Mouse (Mus musculus) midbrain, embryonic 15.5 days (tissue): ENCODE measurements around the gene Nup85. TPM values are rescaled to one million over a fixed set of nuclear protein-coding genes. Genes with fewer than 3 reads are reported as not detected.

Experiments
- ATAC-seq: fragments of 200-750 bp; cut with Nextera tagmentation; replicated peaks from 2 replicates; pipeline ENCODE4 v1.8.0; 2017; ENCODE audit warnings: moderate TSS enrichment
- H3K27ac ChIP-seq: fragments of 300-500 bp; sonication (generic); 2 replicates; pipeline ENCODE4 v1.5.1; 2015; ENCODE audit warnings: mild to moderate bottlenecking, inconsistent platforms
- H3K27me3 ChIP-seq: fragments of 300-500 bp; sonication (generic); replicated peaks from 2 replicates; pipeline ENCODE4 v1.6.1; 2015; ENCODE audit warnings: inconsistent platforms
- H3K36me3 ChIP-seq: fragments of 300-500 bp; sonication (generic); replicated peaks from 2 replicates; pipeline ENCODE4 v1.6.1; 2015; ENCODE audit warnings: inconsistent platforms
- H3K4me1 ChIP-seq: fragments of 300-500 bp; sonication (generic); 2 replicates; pipeline ENCODE4 v1.6.1; 2015; ENCODE audit warnings: inconsistent platforms
- H3K4me2 ChIP-seq: fragments of 300-500 bp; sonication (generic); 2 replicates; pipeline ENCODE4 v1.6.1; 2015; ENCODE audit warnings: inconsistent platforms, mild to moderate bottlenecking, moderate library complexity
- H3K4me3 ChIP-seq: fragments of 300-500 bp; sonication (generic); 2 replicates; pipeline ENCODE4 v1.5.1; 2015; ENCODE audit warnings: mild to moderate bottlenecking, inconsistent platforms
- H3K9ac ChIP-seq: fragments of 300-500 bp; sonication (generic); 2 replicates; pipeline ENCODE4 v1.6.1; 2015; ENCODE audit warnings: mild to moderate bottlenecking, inconsistent platforms
- H3K9me3 ChIP-seq: fragments of 300-500 bp; sonication (generic); 2 replicates; pipeline ENCODE4 v1.6.1; 2016; ENCODE audit warnings: inconsistent platforms
- WGBS: fragments of 180-500 bp; shearing (Covaris S2); methylation state at CpG from one replicate; pipeline ENCODE4 v1.1.7; 2015; ENCODE audit warnings: mixed read lengths; 5-methylcytosine and 5-hydroxymethylcytosine counted together
- polyA plus RNA-seq: library from polyadenylated mRNA; unstranded; fragments of >200 nt; fragmentation: Nextera tagmentation; extraction: Ambion mirVana; gene quantifications from 2 replicates; pipeline ENCODE4 v1.2.1, GENCODE M21; 2015

Gene Nup85
- polyA plus RNA-seq, 1 experiment from 2014 or later, result 118 TPM

- no peaks in the 10 kb centered on the region for H3K27me3 ChIP-seq
- peak within 1 kb of the TSS; percentile 73 for H3K4me2 ChIP-seq
- peaks cover 24% of the 10 kb centered on the region for H3K4me1 ChIP-seq
- H3K4me3 ChIP-seq, result peak within 1 kb of the TSS; percentile 97
- peaks cover 3% of the 10 kb centered on the region; the same call in 1 of the 2 replicates for H3K36me3 ChIP-seq
- peak within 1 kb of the TSS; percentile 100 for H3K27ac ChIP-seq
- peak; percentile 90 for ATAC-seq
- no peaks in the 10 kb centered on the region for H3K9me3 ChIP-seq
- WGBS, result under 1% methylated on average over 63 of the region's 70 CpGs
- peak within 1 kb of the TSS; percentile 95 for H3K9ac ChIP-seq
These were observed 28.1 kb upstream of the Nup85 start, which contains the start of gene Sumo2 for GRCm38 (mm10) chr11:115536038-115536681. Gene Sumo2, minus strand, starts transcription at chr11:115536276.

GRCm38 (mm10) chr11:115536856-115537568 lies 27.2 kb upstream of the Nup85 start:
- Histone ChIP-seq H3K27ac (peak overlapping the region; percentile 100), H3K4me3 (peak overlapping the region; percentile 97), H3K4me1 (peaks cover 24% of the 10 kb centered on the region), H3K36me3 (peaks cover under 1% of the 10 kb centered on the region; the same call in 1 of the 2 replicates), H3K9ac (no peak overlapping the region), H3K27me3 (no peaks in the 10 kb centered on the region), H3K4me2 (peak overlapping the region; percentile 73), H3K9me3 (no peaks in the 10 kb centered on the region)
- ATAC-seq, result 0 out of 2 replicates have a peak, but pooled peaks have one; percentile 19
- 79% methylated on average over 10 of the region's 10 CpGs for WGBS

- no peak overlapping the region for H3K4me3 ChIP-seq
- H3K9ac ChIP-seq, result no peak overlapping the region
- no peak overlapping the region for H3K27ac ChIP-seq
- ATAC-seq, result no peak
- WGBS, result 54% methylated on average over 2 of the region's 2 CpGs
- no peaks in the 10 kb centered on the region; the same call in 1 of the 2 replicates for H3K36me3 ChIP-seq
- H3K9me3 ChIP-seq, result no peaks in the 10 kb centered on the region
- H3K4me1 ChIP-seq, result peaks cover 24% of the 10 kb centered on the region
- H3K4me2 ChIP-seq, result no peak overlapping the region
- H3K27me3 ChIP-seq, result no peaks in the 10 kb centered on the region
These were observed 26.2 kb upstream of the Nup85 start for GRCm38 (mm10) chr11:115538045-115538444.

- no peak overlapping the region for H3K9ac ChIP-seq
- H3K27ac ChIP-seq, result no peak overlapping the region
- 86% methylated on average over 4 of the region's 4 CpGs for WGBS
- no peaks in the 10 kb centered on the region for H3K4me1 ChIP-seq
- H3K4me3 ChIP-seq, result no peak overlapping the region
- H3K27me3 ChIP-seq, result no peaks in the 10 kb centered on the region; the same call in 1 of the 2 replicates
- H3K9me3 ChIP-seq, result no peaks in the 10 kb centered on the region
- no peaks in the 10 kb centered on the region for H3K36me3 ChIP-seq
- H3K4me2 ChIP-seq, result no peak overlapping the region
- ATAC-seq, result no peak
These were observed 20.7 kb upstream of the Nup85 start for GRCm38 (mm10) chr11:115543571-115543970.

- Histone ChIP-seq H3K9ac (no peak overlapping the region), H3K9me3 (no peaks in the 10 kb centered on the region), H3K36me3 (no peaks in the 10 kb centered on the region), H3K27ac (no peak overlapping the region), H3K4me1 (no peaks in the 10 kb centered on the region), H3K4me2 (no peak overlapping the region), H3K4me3 (no peak overlapping the region), H3K27me3 (no peaks in the 10 kb centered on the region)
- no peak for ATAC-seq
- WGBS, result 57% methylated on average over 4 of the region's 4 CpGs
These were observed 11.5 kb upstream of the Nup85 start for GRCm38 (mm10) chr11:115552783-115553182.

- H3K4me2 ChIP-seq, result no peak overlapping the region
- H3K9ac ChIP-seq, result no peak overlapping the region
- H3K4me3 ChIP-seq, result no peak overlapping the region
- no peaks in the 10 kb centered on the region for H3K36me3 ChIP-seq
- no peak for ATAC-seq
- H3K27me3 ChIP-seq, result no peaks in the 10 kb centered on the region
- WGBS, result 83% methylated on average over 17 of the region's 17 CpGs
- no peaks in the 10 kb centered on the region for H3K4me1 ChIP-seq
- H3K27ac ChIP-seq, result no peak overlapping the region
- H3K9me3 ChIP-seq, result no peaks in the 10 kb centered on the region
These were observed 8.5 kb upstream of the Nup85 start for GRCm38 (mm10) chr11:115555717-115556116.

GRCm38 (mm10) chr11:115563406-115563805 lies 828 bp upstream of the Nup85 start:
- Histone ChIP-seq H3K9me3 (no peaks in the 10 kb centered on the region), H3K36me3 (peaks cover 11% of the 10 kb centered on the region; the same call in 1 of the 2 replicates), H3K9ac (peak overlapping the region; percentile 67), H3K4me2 (peak overlapping the region; percentile 79), H3K4me1 (peaks cover 17% of the 10 kb centered on the region), H3K4me3 (peak overlapping the region; percentile 91), H3K27ac (peak overlapping the region; percentile 84; the same call in 1 of the 2 replicates), H3K27me3 (no peaks in the 10 kb centered on the region)
- no peak for ATAC-seq
- 47% methylated on average over 4 of the region's 4 CpGs for WGBS

GRCm38 (mm10) chr11:115564961-115565360 lies 727 bp downstream of the Nup85 start:
- peak overlapping the region; percentile 67 for H3K9ac ChIP-seq
- 21% methylated on average over 7 of the region's 7 CpGs for WGBS
- H3K36me3 ChIP-seq, result peaks cover 26% of the 10 kb centered on the region; the same call in 1 of the 2 replicates
- peaks cover 17% of the 10 kb centered on the region for H3K4me1 ChIP-seq
- H3K27ac ChIP-seq, result no peak overlapping the region
- H3K4me2 ChIP-seq, result peak overlapping the region; percentile 79
- peak overlapping the region; percentile 91 for H3K4me3 ChIP-seq
- H3K9me3 ChIP-seq, result no peaks in the 10 kb centered on the region
- ATAC-seq, result no peak
- no peaks in the 10 kb centered on the region for H3K27me3 ChIP-seq

- Histone ChIP-seq H3K27me3 (no peaks in the 10 kb centered on the region), H3K4me3 (no peak overlapping the region), H3K4me2 (no peak overlapping the region), H3K36me3 (peaks cover 35% of the 10 kb centered on the region), H3K27ac (no peak overlapping the region), H3K4me1 (no peaks in the 10 kb centered on the region), H3K9me3 (no peaks in the 10 kb centered on the region), H3K9ac (no peak overlapping the region)
- no peak for ATAC-seq
These were observed 14.8 kb downstream of the Nup85 start for GRCm38 (mm10) chr11:115579080-115579479.

GRCm38 (mm10) chr11:115582913-115583606 lies 18.8 kb downstream of the Nup85 start:
- 84% methylated on average over 10 of the region's 10 CpGs for WGBS

GRCm38 (mm10) chr11:115584376-115585073 lies 20.3 kb downstream of the Nup85 start:
- Histone ChIP-seq H3K27ac (no peak overlapping the region), H3K27me3 (no peaks in the 10 kb centered on the region), H3K4me2 (no peak overlapping the region), H3K9ac (no peak overlapping the region), H3K4me3 (no peak overlapping the region), H3K36me3 (peaks cover 68% of the 10 kb centered on the region), H3K4me1 (no peaks in the 10 kb centered on the region), H3K9me3 (no peaks in the 10 kb centered on the region)
- WGBS, result 90% methylated on average over 10 of the region's 10 CpGs
- ATAC-seq, result no peak

More at GRCm38 (mm10) chr11:115582913-115583606, 18.8 kb downstream of the Nup85 start:
- Histone ChIP-seq H3K36me3 (peaks cover 68% of the 10 kb centered on the region), H3K4me1 (no peaks in the 10 kb centered on the region), H3K9me3 (no peaks in the 10 kb centered on the region), H3K27me3 (no peaks in the 10 kb centered on the region), H3K27ac (no peak overlapping the region), H3K4me2 (no peak overlapping the region), H3K9ac (no peak overlapping the region), H3K4me3 (no peak overlapping the region)
- no peak for ATAC-seq
